Mouse (Mus musculus) stomach, adult 2 months (tissue): Measurements from ENCODE around the gene Nfkbid. TPM values are rescaled to one million over a fixed set of nuclear protein-coding genes. Genes with fewer than 3 reads are reported as not detected.

Source experiments
- polyA plus RNA-seq: library from polyadenylated mRNA; depleted of rRNA; stranded (reverse); fragments of >200 nt; gene quantifications from 2 replicates; pipeline ENCODE4 v1.2.3, GENCODE M21; 2012; rRNA removed

Nfkbid gene
- polyA plus RNA-seq: 2.3 and 3.7 TPM in 2 replicates

GRCm38 (mm10) chr7:30421175-30421889 is at the start of gene Nfkbid:
TSS of gene Nfkbid (plus strand) at chr7:30421732.

GRCm38 (mm10) chr7:30413596-30413995 is 7.9 kb upstream of the Nfkbid start, which contains the start of gene Tyrobp:
TSS of gene Tyrobp (plus strand) at chr7:30413760.

GRCm38 (mm10) chr7:30419561-30420499 is 1.7 kb upstream of the Nfkbid start, which contains the start of gene Hcst:
TSS of gene Hcst (minus strand) at chr7:30419854.

GRCm38 (mm10) chr7:30444971-30445751 is 23.6 kb downstream of the Nfkbid start, which contains the start of gene Aplp1:
TSS of gene Aplp1 (minus strand) at chr7:30445535.

GRCm38 (mm10) chr7:30457629-30458330 is 36.2 kb downstream of the Nfkbid start, which contains the start of the genes Kirrel2 and Nphs1:
TSS of gene Kirrel2 (minus strand) at chr7:30457690.
TSS of gene Nphs1 (plus strand) at chr7:30458315.

Other genes with a start within 250 kb of the Nfkbid start
- gene Cox7a1, start 237.6 kb upstream of the Nfkbid start, polyA plus RNA-seq: 23.0 and 23.2 TPM in 2 replicates
- 587 and 678 TPM in 2 replicates for gene Capns1, start 222.9 kb upstream of the Nfkbid start, polyA plus RNA-seq
- 44.5 and 70.3 TPM in 2 replicates for gene Polr2i, start 189.8 kb upstream of the Nfkbid start, polyA plus RNA-seq
- 20.0 and 20.6 TPM in 2 replicates for gene Tbcb, start 189.5 kb upstream of the Nfkbid start, polyA plus RNA-seq
- gene Ovol3, start 186.0 kb upstream of the Nfkbid start, polyA plus RNA-seq: 0.12 TPM in 1 of 2 replicates, not detected in the other
- 0.05 TPM in 1 of 2 replicates, not detected in the other for gene Thap8, start 141.6 kb upstream of the Nfkbid start, polyA plus RNA-seq
- gene Wdr62, start 141.3 kb upstream of the Nfkbid start, polyA plus RNA-seq: 13.0 and 13.2 TPM in 2 replicates
- 3.4 and 5.3 TPM in 2 replicates for gene Clip3, start 130.0 kb upstream of the Nfkbid start, polyA plus RNA-seq
- 99.1 and 118 TPM in 2 replicates for gene Alkbh6, start 113.0 kb upstream of the Nfkbid start, polyA plus RNA-seq
- gene Syne4, start 106.9 kb upstream of the Nfkbid start, polyA plus RNA-seq: 17.5 and 30.2 TPM in 2 replicates
- 0.36 and 0.42 TPM in 2 replicates for gene E130208F15Rik, start 100.0 kb upstream of the Nfkbid start, polyA plus RNA-seq
- gene Sdhaf1, start 97.8 kb upstream of the Nfkbid start, polyA plus RNA-seq: 12.5 and 28.1 TPM in 2 replicates
- gene Lrfn3, start 59.0 kb upstream of the Nfkbid start, polyA plus RNA-seq: 14.6 and 17.1 TPM in 2 replicates
- gene Tyrobp, start 8.0 kb upstream of the Nfkbid start, polyA plus RNA-seq: 38.9 and 55.7 TPM in 2 replicates
- gene Hcst, start 1.9 kb upstream of the Nfkbid start, polyA plus RNA-seq: 3.8 and 16.6 TPM in 2 replicates
- 30.9 and 40.1 TPM in 2 replicates for gene Aplp1, start 23.8 kb downstream of the Nfkbid start, polyA plus RNA-seq
- gene Kirrel2, start 36.0 kb downstream of the Nfkbid start, polyA plus RNA-seq: 0.42 and 2.0 TPM in 2 replicates
- gene Nphs1, start 36.6 kb downstream of the Nfkbid start, polyA plus RNA-seq: 0.12 and 0.32 TPM in 2 replicates
- 0.15 TPM in 1 of 2 replicates, not detected in the other for gene Prodh2, start 71.9 kb downstream of the Nfkbid start, polyA plus RNA-seq
- 4.7 and 6.1 TPM in 2 replicates for gene Arhgap33, start 113.3 kb downstream of the Nfkbid start, polyA plus RNA-seq
- 129 and 132 TPM in 2 replicates for gene Hspb6, start 130.4 kb downstream of the Nfkbid start, polyA plus RNA-seq
- gene Proser3, start 130.6 kb downstream of the Nfkbid start, polyA plus RNA-seq: 3.4 and 3.9 TPM in 2 replicates
- gene Lin37, start 138.1 kb downstream of the Nfkbid start, polyA plus RNA-seq: 14.3 and 19.7 TPM in 2 replicates
- gene U2af1l4, start 141.6 kb downstream of the Nfkbid start, polyA plus RNA-seq: 32.7 and 35.6 TPM in 2 replicates
- gene Gm49396, start 141.6 kb downstream of the Nfkbid start, polyA plus RNA-seq: 0.66 and 0.85 TPM in 2 replicates
- gene Psenen, start 141.9 kb downstream of the Nfkbid start, polyA plus RNA-seq: 70.1 and 76.5 TPM in 2 replicates
- 4.5 and 5.3 TPM in 2 replicates for gene Igflr1, start 143.7 kb downstream of the Nfkbid start, polyA plus RNA-seq
- 17.8 and 24.6 TPM in 2 replicates for gene Kmt2b, start 167.0 kb downstream of the Nfkbid start, polyA plus RNA-seq
- gene Zbtb32, start 177.2 kb downstream of the Nfkbid start, polyA plus RNA-seq: 3.6 and 4.9 TPM in 2 replicates
- 4.0 TPM in 2 replicates for gene Upk1a, start 191.1 kb downstream of the Nfkbid start, polyA plus RNA-seq
- 263 and 306 TPM in 2 replicates for gene Cox6b1, start 204.4 kb downstream of the Nfkbid start, polyA plus RNA-seq
- not detected in 2 replicates for gene Etv2, start 214.1 kb downstream of the Nfkbid start, polyA plus RNA-seq
- 42.7 and 58.2 TPM in 2 replicates for gene Rbm42, start 228.6 kb downstream of the Nfkbid start, polyA plus RNA-seq
- 2.2 and 4.0 TPM in 2 replicates for gene Haus5, start 243.3 kb downstream of the Nfkbid start, polyA plus RNA-seq
- gene Pmis2, start 249.9 kb downstream of the Nfkbid start, polyA plus RNA-seq: not detected in 2 replicates